Mouse (Mus musculus) A20 (cell line): Measurements from ENCODE around the gene B3gnt2.

Experiments used
- DNase-seq: peaks from one replicate; pipeline ENCODE4 v3.0.0-alpha.2; 2011; ENCODE audit warnings: low read depth, low spot score

Gene B3gnt2

DNA sequence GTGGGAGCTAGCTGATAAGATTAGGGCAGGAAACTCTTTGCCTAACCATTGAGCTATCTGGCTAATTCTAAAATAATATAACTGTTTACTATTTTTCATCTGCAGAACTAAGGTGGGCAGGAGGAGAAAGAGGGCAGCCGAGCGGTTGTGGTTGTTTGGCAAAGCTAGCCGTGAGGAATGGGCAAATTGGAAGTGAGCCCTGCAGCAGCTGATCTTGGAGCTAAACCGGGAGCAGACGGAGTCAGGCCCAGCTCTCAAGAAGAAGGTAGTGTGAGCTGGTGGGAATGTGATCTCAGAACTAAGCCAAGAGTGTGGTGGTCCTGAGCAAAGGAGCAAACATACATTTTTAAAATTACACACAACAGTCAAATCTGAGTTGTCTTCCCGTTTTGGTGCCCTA, 126.8 kb downstream of the B3gnt2 start:
- DNase-seq: no peak

DNA sequence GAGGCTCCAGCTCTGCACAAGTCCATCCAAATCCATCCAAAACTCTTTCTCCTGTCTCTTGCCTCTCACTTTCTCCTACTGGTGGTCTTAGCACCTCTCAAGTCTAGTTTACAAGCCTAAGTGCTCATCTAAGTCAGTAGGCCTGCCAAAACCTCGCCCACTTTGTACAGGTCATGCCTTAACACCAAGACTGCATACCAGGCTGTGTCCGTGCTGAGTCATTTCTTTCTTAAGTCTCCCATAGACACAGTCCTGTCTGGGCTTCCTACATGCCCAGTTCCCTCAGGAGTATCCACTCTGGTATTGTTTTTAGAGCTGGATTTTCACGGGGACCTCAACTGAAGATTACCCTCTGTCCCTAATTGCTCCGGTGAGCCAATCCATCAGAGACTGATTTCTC, 127.9 kb downstream of the B3gnt2 start:
- DNase-seq: no peak

DNA sequence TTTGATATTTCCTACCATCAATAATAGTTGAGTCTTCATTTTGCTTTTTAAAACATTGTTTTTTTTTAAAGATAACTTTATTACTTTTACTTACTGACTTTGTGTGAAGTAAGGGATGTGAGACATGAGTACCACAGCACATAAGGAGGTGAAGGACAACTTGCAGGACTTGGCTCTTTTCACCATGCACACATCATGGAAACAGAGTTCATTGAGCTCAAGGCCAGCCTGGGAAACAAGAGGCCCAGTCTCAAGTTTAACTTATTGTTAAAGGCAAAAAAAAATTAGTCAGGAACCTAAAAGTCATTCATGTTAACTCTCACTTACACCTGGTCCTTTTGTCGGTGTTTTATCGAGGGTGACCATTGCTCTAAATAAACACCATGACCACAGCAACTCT, 137.7 kb downstream of the B3gnt2 start:
- no peak for DNase-seq

DNA sequence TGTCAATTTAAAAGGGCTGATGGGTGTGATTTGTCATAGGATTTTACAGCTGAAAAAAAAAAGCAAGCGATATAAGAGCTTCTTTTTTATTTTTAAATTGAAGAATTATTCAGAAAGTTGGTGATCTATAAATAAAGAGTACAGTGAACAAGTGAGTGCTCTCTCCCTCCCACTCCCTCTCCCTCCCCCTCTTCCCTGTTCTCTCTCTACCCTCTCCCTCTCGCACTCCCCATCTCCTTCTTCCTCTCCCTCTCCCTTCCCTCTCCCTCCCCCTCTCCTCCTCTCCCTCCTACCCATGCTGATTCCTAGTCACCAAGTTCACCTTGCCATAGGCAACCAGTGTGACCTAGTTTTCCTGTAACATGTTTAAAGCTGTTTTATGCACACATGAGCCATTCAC, 140.7 kb downstream of the B3gnt2 start:
- no peak for DNase-seq

DNA sequence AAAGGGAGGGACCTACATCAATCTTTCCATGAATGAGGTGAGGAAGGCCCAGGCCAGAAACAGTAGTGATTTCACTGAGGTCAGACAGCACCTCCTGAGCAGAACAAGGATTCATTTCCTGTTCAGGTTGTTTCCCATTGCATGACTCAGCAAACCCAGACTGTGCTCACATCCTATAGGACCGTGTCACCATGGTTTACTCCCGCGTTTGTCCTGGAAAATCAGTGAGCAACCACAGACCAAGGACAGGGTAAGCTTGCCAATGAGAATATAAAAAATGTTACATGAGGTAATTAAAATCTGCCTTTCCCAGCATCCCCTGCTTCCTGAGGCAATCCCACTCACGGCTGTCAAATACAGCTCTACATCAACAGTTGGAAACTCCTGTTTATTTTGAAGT, 141.2 kb downstream of the B3gnt2 start:
- DNase-seq: no peak

DNA sequence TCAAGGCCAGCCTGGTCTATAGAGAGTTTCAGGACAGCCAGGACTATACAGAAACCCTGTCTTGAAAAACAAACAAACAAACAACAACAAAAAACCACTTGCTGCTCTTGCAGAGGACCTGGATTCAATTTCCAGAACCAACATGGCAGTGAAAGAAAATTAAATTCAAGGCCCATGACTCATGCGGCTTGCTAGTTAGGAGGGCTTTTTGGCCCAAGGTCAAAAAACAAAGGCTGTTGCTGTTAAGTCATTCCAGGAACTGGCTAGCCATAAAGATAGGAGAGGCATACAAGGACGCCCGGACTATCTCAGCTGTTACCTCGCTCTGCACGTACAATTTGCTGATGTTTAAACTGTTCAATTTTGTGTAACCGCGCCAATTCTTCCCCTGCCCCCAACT, 142.7 kb downstream of the B3gnt2 start:
- no peak for DNase-seq

DNA sequence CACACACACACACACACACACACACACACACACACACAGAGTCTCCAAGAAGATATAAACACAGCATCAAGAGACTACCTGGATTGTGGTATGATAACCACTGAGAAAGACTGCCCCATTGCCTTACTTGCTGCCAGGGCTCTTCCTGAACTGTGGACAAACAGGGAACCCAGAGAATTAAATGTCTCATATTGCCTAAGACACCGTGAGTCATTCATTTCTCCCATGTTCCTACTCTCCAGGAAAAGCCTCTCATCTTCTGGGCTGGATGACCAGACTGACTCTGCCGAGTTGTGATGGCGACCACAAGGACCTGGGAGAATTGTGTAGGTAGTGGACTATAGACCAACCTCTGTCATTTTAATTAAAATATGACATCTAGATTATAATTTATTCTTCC, 149.4 kb downstream of the B3gnt2 start:
- no peak for DNase-seq

DNA sequence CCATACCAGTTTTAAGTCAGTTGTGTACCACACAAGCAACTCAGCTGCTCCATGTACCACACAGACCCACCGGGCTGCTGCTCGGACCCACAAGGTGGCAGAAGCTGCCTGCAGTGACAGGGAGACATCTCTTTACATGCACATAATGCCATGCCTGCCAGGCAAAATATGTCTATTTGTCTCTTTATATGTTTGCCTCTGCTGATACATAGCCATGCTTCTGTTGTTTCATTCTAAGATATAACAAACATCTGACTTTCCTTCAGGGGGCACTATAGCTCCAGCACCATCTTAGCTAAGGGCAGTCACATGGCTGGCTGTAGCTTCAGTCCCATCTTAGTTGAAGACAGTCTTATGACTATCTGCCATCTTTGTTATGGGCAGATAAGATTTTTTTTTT, 150.2 kb downstream of the B3gnt2 start:
- DNase-seq: peak; percentile 67
